Mouse (Mus musculus): ENCODE data around the gene Hmgcs1. TPM values are rescaled to one million over a fixed set of nuclear protein-coding genes. Genes with fewer than 3 reads are reported as not detected.

Hmgcs1 gene
- polyA plus RNA-seq, 1 experiment from 2014 or later = 340 TPM

DNA sequence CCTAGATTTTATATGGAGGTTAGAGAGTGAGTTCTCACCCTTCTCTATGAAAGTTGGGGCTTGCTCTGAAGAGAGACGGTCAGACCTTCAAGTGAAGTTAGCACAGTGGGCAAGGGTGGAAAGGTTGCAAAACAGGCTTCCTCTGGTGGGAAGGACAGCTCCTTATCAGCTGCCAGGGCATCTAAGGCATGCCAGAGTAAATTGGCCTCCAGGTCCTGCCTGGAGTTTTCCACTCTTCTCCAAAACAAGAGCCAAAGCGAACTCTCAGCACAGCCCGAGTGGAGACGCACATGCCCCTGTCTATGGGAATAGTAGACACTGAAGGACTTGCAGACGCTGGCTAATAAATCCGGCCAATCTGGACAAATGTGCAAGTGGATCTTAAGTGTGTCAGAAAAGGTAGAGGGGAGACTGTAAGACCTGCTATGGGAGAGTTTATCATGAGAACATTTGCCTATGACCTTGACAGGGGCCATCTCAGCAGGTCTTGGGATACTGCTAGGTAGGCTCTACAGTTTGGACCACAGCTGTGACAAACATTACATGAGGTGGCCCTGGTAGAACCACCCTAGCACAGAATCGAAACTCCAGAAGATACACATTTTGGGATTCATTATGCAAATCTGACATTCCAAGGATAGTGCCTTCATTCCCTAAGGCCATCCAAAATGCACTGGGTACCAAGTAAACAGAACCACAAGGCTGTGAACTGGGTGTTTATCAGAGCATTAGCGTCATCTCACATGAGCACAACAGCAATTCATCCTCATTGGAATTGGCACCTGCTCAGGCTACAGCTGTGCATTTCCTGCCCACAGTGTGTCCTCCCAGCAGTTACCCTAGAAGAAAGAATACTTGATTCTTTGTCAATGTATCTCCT is 19.4 kb downstream of the Hmgcs1 start:
- no peaks in the 10 kb centered on the region for H3K4me1 ChIP-seq
- no peaks in the 10 kb centered on the region for H3K9me3 ChIP-seq
- 96% methylated on average over 8 of the region's 8 CpGs for WGBS
- no peak for DNase-seq (ENCODE audit: extremely low spot score, low spot score)
- H3K36me3 ChIP-seq (replicated peaks) = peaks cover 76% of the 10 kb centered on the region
- no peak overlapping the region for H3K4me3 ChIP-seq
- no peak overlapping the region for H3K27ac ChIP-seq
- H3K27me3 ChIP-seq (ENCODE audit: poor library complexity, severe bottlenecking) = no peaks in the 10 kb centered on the region

DNA sequence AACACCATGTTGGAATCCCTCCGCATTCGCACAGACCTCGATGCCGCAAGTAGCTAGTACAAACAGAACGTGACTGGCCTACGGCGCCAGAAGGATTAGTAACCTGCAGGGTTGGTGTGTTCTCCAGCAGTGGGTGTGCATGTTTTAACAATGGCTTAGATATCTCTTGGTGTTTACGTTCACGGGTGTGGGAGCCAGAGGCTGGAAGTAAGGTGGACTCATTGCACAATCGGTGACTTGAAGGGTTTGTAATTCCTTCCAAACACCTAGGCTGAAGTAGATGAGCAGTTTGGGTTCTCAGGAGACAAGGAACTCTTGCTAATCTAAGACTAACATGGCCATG is 20.1 kb downstream of the Hmgcs1 start:
- Histone ChIP-seq H3K36me3 (replicated peaks) (peaks cover 70% of the 10 kb centered on the region), H3K4me1 (no peaks in the 10 kb centered on the region), H3K4me3 (no peak overlapping the region), H3K27me3 (ENCODE audit: poor library complexity, severe bottlenecking) (no peaks in the 10 kb centered on the region), H3K27ac (no peak overlapping the region), H3K9me3 (no peaks in the 10 kb centered on the region)
- WGBS = 90% methylated on average over 10 of the region's 10 CpGs
- DNase-seq (ENCODE audit: extremely low spot score, low spot score) = no peak

DNA sequence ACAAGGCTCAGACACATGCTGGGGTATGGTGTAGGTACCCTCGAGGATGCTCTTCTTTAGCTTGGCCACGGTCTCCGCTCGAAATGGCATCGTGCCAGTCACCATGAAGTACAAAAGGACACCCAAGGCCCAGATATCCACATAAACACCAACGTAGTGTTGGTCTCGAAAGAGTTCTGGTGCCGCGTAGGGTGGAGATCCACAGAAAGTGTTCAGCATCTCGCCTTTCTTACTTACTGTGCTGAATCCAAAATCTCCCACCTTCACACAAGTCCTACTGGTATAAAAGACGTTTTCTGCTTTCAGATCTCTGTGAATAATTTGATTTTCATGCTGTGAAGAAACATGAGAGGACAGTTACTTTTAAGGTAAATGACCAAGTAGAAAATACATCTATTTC is 22.3 kb downstream of the Hmgcs1 start:
- Histone ChIP-seq H3K4me3 (no peak overlapping the region), H3K4me1 (no peaks in the 10 kb centered on the region), H3K27ac (no peak overlapping the region), H3K36me3 (replicated peaks) (peaks cover 51% of the 10 kb centered on the region), H3K9me3 (no peaks in the 10 kb centered on the region), H3K27me3 (ENCODE audit: poor library complexity, severe bottlenecking) (no peaks in the 10 kb centered on the region)
- 94% methylated on average over 11 of the region's 11 CpGs for WGBS
- DNase-seq (ENCODE audit: extremely low spot score, low spot score) = no peak

DNA sequence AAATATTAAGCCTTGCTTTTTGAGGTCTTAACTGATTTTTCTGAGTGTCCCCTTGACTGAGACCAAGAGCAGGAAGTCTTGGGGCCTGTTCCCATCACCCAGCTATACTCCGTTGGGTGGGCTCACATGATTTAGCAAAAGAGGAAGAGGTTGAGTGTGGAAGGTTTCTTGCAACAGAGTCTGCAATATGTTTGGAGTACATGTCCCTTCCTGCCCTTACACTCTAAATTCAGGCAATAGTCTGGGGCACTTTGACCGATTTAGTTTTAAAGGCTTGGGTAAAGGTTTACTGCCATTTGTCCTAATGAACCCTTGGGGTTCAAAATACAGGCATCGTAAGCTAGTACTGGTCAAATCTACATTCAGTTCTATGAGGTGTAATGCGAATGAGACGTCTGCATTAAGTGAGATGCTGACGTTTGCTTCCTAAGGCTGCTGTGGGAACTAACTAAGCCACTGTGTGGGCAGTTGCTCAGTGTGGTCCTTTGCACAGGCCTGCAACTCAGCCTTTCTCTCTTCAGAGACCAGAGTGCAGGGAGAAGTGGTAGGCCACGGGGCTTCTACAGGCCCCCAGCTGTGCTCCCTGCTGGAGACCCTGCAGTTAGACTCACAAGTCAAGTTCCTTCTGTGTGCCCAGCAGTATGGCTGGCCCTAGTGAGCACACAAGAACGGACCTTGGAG is 23.1 kb downstream of the Hmgcs1 start:
- Histone ChIP-seq H3K9me3 (no peaks in the 10 kb centered on the region), H3K36me3 (replicated peaks) (peaks cover 43% of the 10 kb centered on the region), H3K27ac (no peak overlapping the region), H3K27me3 (ENCODE audit: poor library complexity, severe bottlenecking) (no peaks in the 10 kb centered on the region), H3K4me3 (no peak overlapping the region), H3K4me1 (no peaks in the 10 kb centered on the region)
- 79% methylated on average over 8 of the region's 8 CpGs for WGBS
- DNase-seq (ENCODE audit: extremely low spot score, low spot score) = no peak

DNA sequence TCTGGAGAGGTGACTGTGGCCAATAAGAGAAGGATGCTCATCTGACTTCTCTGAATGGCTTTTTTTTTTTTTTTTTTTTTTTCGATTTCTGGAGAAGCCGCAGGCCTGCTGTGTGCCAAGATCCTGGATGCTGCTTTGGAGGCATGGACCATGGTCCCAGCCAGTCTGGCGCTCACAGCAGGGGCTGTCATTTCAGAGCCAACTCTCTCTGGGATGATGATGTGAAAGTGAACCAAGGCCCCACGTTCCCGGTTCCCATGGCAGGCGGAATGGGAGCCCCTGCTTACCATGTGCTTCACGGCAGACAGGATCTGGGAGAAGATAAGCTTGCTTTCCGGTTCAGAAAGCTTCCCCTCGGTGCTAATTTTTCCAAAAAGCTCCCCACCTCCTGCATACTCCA is 23.6 kb downstream of the Hmgcs1 start:
- Histone ChIP-seq H3K27ac (no peak overlapping the region), H3K4me3 (no peak overlapping the region), H3K36me3 (replicated peaks) (peaks cover 38% of the 10 kb centered on the region), H3K4me1 (no peaks in the 10 kb centered on the region), H3K9me3 (no peaks in the 10 kb centered on the region), H3K27me3 (ENCODE audit: poor library complexity, severe bottlenecking) (no peaks in the 10 kb centered on the region)
- DNase-seq (ENCODE audit: extremely low spot score, low spot score) = no peak
- WGBS = 80% methylated on average over 9 of the region's 9 CpGs

DNA sequence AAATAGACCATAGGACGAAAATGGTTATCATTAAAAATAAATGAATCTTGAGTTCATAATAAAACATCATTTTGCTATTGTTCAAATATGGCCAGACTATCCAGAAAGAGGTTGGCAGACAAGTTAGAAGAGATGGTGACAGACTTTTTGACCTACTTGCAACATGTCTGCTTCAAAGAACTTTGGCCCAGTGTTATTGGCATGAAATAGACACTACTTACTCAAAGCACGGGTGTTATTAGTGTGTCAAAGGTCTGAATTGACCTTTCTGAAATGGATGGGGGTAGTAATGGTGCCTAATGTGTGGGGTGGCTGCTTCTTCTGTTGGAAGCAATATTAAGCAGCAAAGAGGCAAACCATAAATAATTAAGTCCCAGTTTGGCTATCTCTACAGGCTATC is 25.9 kb downstream of the Hmgcs1 start:
- DNase-seq (ENCODE audit: extremely low spot score, low spot score) = no peak
- Histone ChIP-seq H3K9me3 (no peaks in the 10 kb centered on the region), H3K36me3 (replicated peaks) (peaks cover 15% of the 10 kb centered on the region), H3K27ac (no peak overlapping the region), H3K4me1 (no peaks in the 10 kb centered on the region), H3K27me3 (ENCODE audit: poor library complexity, severe bottlenecking) (no peaks in the 10 kb centered on the region), H3K4me3 (no peak overlapping the region)
- WGBS = 84% methylated on average over 2 of the region's 2 CpGs

DNA sequence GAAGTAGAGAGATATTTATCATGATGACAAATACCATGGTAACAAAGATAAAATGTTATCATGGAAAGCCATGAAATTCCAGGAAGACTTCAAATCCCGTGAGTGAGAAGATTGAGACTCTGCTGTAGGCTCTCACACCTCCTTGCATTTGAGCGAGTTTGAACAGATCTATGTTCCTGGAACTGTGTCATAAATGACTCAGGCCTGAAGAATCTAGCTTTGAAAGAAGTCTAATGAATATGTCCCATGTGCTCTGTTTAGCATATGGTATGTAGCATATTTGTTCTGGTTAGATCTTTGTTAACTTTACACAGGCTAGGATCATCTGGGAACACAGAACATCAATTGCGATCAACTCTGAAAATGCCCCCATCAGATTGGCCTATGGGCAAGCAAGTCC is 32.3 kb downstream of the Hmgcs1 start:
- Histone ChIP-seq H3K4me3 (no peak overlapping the region), H3K27me3 (ENCODE audit: poor library complexity, severe bottlenecking) (no peaks in the 10 kb centered on the region)
- WGBS = 88% methylated on average over 3 of the region's 3 CpGs

DNA sequence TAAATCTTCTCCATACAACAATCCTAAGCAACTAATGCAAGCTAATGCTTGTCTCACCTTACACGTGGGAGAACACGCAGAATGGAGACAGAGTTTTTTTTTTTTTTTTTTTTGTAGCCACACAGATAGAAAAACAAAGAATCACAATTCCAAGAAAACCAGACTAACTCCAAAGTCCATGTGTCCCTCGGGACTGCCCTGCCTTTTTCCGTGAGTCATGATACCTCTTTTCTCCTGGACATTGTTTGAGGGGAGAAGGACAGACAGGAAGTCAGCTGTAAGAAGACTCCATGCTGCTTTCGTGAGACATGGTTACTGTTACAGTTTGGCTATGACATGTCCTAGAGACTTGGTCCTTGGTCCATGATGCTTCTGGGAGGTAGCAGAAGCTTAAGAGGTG is 33.2 kb downstream of the Hmgcs1 start:
- DNase-seq (ENCODE audit: extremely low spot score, low spot score) = no peak
- H3K36me3 ChIP-seq (replicated peaks) = no peaks in the 10 kb centered on the region
- H3K4me3 ChIP-seq = no peak overlapping the region
- no peaks in the 10 kb centered on the region for H3K9me3 ChIP-seq
- WGBS = 92% methylated on average over 5 of the region's 5 CpGs
- H3K4me1 ChIP-seq = peaks cover 9% of the 10 kb centered on the region
- H3K27ac ChIP-seq = no peak overlapping the region
- no peaks in the 10 kb centered on the region for H3K27me3 ChIP-seq (ENCODE audit: poor library complexity, severe bottlenecking)

More for the DNA sequence above, 32.3 kb downstream of the Hmgcs1 start:
- Histone ChIP-seq H3K4me1 (no peaks in the 10 kb centered on the region; the same call in 1 of the 2 replicates), H3K27ac (no peak overlapping the region), H3K9me3 (no peaks in the 10 kb centered on the region), H3K36me3 (replicated peaks) (no peaks in the 10 kb centered on the region)
- DNase-seq (ENCODE audit: extremely low spot score, low spot score) = no peak

DNA sequence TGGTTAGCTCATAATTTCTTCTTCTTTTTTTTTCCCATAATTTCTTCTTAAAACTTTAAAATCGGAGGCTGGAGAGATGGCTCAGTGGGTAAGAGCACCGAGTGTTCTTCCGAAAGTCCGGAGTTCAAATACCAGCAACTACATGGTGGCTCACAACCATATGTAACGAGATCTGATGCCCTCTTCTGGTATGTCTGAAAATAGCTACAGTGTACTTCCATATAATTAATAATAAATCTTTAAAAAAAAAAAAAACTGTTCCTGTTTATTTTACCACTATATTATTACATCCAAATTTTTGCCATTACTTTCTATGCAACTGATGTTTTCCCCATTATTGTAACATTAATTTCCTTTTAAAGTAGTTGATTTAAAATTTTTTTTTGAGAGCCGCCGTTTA is 34.4 kb downstream of the Hmgcs1 start:
- H3K9me3 ChIP-seq = no peaks in the 10 kb centered on the region
- peaks cover 10% of the 10 kb centered on the region for H3K4me1 ChIP-seq
- no peaks in the 10 kb centered on the region for H3K27me3 ChIP-seq (ENCODE audit: poor library complexity, severe bottlenecking)
- no peak overlapping the region for H3K27ac ChIP-seq
- no peak for DNase-seq (ENCODE audit: extremely low spot score, low spot score)
- 91% methylated on average over 7 of the region's 7 CpGs for WGBS
- no peaks in the 10 kb centered on the region for H3K36me3 ChIP-seq (replicated peaks)
- H3K4me3 ChIP-seq = no peak overlapping the region

DNA sequence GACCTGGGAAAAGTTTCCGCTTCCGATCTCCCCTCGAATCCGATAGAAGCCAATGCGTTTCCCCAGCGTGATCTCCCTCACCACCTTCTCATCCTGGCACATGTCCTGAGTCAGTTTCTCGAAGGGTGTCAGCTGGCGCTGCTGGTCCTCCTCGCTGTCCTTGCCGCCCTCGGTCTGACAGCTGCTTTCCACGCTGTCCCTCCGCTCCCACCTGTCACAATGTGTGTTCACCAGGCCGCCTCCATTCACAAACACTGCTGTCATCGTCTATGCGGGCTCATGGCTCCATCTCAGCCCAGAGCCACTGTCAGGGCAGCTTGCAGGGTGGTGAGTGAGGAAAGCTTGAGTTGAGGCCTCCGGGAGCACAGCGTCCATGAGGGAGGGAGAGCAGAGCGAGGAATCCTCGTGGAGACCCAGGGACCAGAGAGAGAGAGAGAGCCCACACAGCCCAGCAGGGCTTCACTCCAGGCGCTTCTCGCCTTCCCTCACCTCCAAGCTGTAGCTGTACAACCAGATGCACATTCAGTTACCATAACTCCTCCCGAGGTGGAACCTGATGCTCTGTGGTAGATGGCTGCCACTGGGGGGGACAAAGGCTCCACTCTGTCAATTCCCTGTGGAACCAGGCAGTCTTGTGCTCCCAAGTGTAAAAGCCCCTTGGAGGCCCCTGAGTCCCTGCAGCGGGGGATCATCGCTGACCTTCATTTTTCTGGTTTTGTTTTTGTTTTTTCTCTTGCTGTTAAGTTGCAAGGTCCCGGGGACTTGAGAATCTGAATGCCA is 37.6 kb downstream of the Hmgcs1 start:
- no peaks in the 10 kb centered on the region for H3K36me3 ChIP-seq (replicated peaks)
- H3K9me3 ChIP-seq = no peaks in the 10 kb centered on the region
- H3K27me3 ChIP-seq (ENCODE audit: poor library complexity, severe bottlenecking) = no peaks in the 10 kb centered on the region
- H3K27ac ChIP-seq = peak overlapping the region; percentile 8; the same call in 1 of the 2 replicates
- WGBS = 71% methylated on average over 26 of the region's 26 CpGs
- no peak overlapping the region for H3K4me3 ChIP-seq
- DNase-seq (ENCODE audit: extremely low spot score, low spot score) = no peak
- H3K4me1 ChIP-seq = peaks cover 32% of the 10 kb centered on the region

DNA sequence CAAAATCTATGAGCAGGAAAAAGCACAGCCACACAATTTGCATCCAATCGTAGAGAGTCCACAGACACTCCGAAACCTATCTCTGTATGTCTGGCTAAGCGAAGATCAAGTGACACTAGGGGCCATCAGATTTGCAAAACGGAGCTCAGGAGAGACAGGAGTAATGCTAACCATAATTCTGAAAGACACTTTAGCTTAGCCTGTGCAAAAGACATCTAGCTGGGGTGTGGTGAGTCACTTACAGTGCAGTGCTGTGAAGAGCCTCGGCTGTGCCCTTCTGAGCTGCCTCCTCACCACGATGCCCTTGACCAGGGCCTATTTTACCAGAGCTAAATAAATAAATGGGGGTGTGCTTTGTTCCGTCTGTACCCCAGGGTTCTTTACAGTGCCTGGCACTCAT is 39.2 kb downstream of the Hmgcs1 start:
- Histone ChIP-seq H3K36me3 (replicated peaks) (no peaks in the 10 kb centered on the region), H3K4me3 (no peak overlapping the region), H3K4me1 (peaks cover 32% of the 10 kb centered on the region), H3K27ac (no peak overlapping the region), H3K27me3 (ENCODE audit: poor library complexity, severe bottlenecking) (no peaks in the 10 kb centered on the region), H3K9me3 (no peaks in the 10 kb centered on the region)
- 85% methylated on average over 7 of the region's 7 CpGs for WGBS
- DNase-seq (ENCODE audit: extremely low spot score, low spot score) = no peak

DNA sequence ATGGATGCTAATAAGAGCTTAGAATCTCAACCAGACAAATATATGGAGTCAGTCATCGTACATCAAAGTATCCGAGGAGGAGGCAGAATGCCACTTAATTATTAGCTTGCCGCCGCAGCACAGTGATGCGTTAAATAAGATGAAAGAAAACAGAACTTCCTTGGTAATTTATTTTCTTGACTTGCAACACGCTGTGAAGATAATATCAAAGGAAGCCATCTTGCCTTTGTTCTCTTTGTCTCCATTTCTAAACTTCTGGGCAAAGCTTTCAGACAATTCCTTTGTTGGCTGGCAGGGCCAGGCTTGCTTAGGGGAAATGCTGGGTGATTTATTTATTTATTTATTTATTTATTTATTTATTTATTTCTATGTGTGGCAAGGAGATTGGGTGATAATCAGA is 41.3 kb downstream of the Hmgcs1 start:
- no peak for DNase-seq (ENCODE audit: extremely low spot score, low spot score)
- H3K27ac ChIP-seq = no peak overlapping the region
- H3K4me1 ChIP-seq = peaks cover 32% of the 10 kb centered on the region
- H3K27me3 ChIP-seq (ENCODE audit: poor library complexity, severe bottlenecking) = no peaks in the 10 kb centered on the region
- no peaks in the 10 kb centered on the region for H3K9me3 ChIP-seq
- no peak overlapping the region for H3K4me3 ChIP-seq
- no peaks in the 10 kb centered on the region for H3K36me3 ChIP-seq (replicated peaks)
- 50% methylated on average over 6 of the region's 6 CpGs for WGBS

Data from forebrain, embryonic 10.5 days (tissue).